Mouse (Mus musculus): ENCODE results near the gene Aebp1.

- TF ChIP-seq POLR2A (IDR thresholded peaks at IDR 0.05; ENCODE audit: extremely low read depth, insufficient read depth, low read length) = no peak
- TF ChIP-seq CTCF (IDR thresholded peaks at IDR 0.05; ENCODE audit: extremely low read depth, insufficient read depth, low read length) = no peak
Measured at GRCm38 (mm10) chr11:5819223-5819622, 42.5 kb upstream of the Aebp1 start.
